Mouse (Mus musculus) myocyte (in vitro differentiated cells): ENCODE data around the gene Abhd18. TPM values are rescaled to one million over a fixed set of nuclear protein-coding genes. Genes with fewer than 3 reads are reported as not detected.

Experiments
- H3K27me3 ChIP-seq: one replicate; pipeline ENCODE4 v1.6.1; 2011; ENCODE audit not compliant: control insufficient read depth, insufficient read depth, insufficient read length
- H3K36me3 ChIP-seq: one replicate; pipeline ENCODE4 v1.6.1; 2011; ENCODE audit not compliant: control insufficient read depth, insufficient read depth
- H3K4me2 ChIP-seq: one replicate; pipeline ENCODE4 v1.6.1; 2011; ENCODE audit warnings: low read depth, control low read depth
- H3K4me3 ChIP-seq: one replicate; pipeline ENCODE4 v1.5.1; 2011; ENCODE audit warnings: mild to moderate bottlenecking, control low read depth, moderate library complexity
- H3K79me2 ChIP-seq: one replicate; pipeline ENCODE4 v1.6.1; 2011; ENCODE audit not compliant: control insufficient read depth, insufficient read depth
- H3ac ChIP-seq: one replicate; pipeline ENCODE4 v1.6.1; 2011; ENCODE audit not compliant: control insufficient read depth, insufficient read length
- CEBPB ChIP-seq: IDR thresholded peaks from 2 replicates; pipeline ENCODE4 v1.6.1; 2011; ENCODE audit warnings: mild to moderate bottlenecking, moderate library complexity; ENCODE audit not compliant: poor library complexity, insufficient read depth, severe bottlenecking
- E2F4 ChIP-seq: IDR thresholded peaks from one replicate; pipeline ENCODE4 v1.6.1; 2011; ENCODE audit warnings: mild to moderate bottlenecking, control low read depth, moderate library complexity; ENCODE audit not compliant: insufficient read depth
- MAX ChIP-seq: IDR thresholded peaks from one replicate; pipeline ENCODE4 v1.6.1; 2011; ENCODE audit warnings: low read depth, mild to moderate bottlenecking, control low read depth
- MYOD1 ChIP-seq, 3 experiments: IDR thresholded peaks; one replicate each; pipeline ENCODE4 v1.6.1; 2011; ENCODE audit warnings: control low read depth in 2 of 3, low read depth in 2 of 3, mild to moderate bottlenecking in 2 of 3, moderate library complexity in 1 of 3; ENCODE audit not compliant: insufficient read length in 2 of 3, control insufficient read depth in 1 of 3
- MYOG ChIP-seq, 3 experiments: IDR thresholded peaks; one replicate each; pipeline ENCODE4 v1.6.1; 2011; ENCODE audit warnings: control low read depth in 2 of 3, low read depth in 2 of 3, mild to moderate bottlenecking in 2 of 3; ENCODE audit not compliant: insufficient read length in 2 of 3, control insufficient read depth in 1 of 3, insufficient read depth in 1 of 3
- POLR2A ChIP-seq: IDR thresholded peaks from one replicate; pipeline ENCODE4 v1.6.1; 2011; ENCODE audit warnings: low read depth, mild to moderate bottlenecking, control low read depth, moderate library complexity; ENCODE audit not compliant: insufficient read length
- POLR2AphosphoS2 ChIP-seq: IDR thresholded peaks from one replicate; pipeline ENCODE4 v1.6.1; 2011; ENCODE audit warnings: low read depth, control low read depth; ENCODE audit not compliant: insufficient read length
- REST ChIP-seq: IDR thresholded peaks from one replicate; pipeline ENCODE4 v1.6.1; 2011; ENCODE audit warnings: mild to moderate bottlenecking, control low read depth, moderate library complexity; ENCODE audit not compliant: insufficient read depth, insufficient read length
- SRF ChIP-seq: IDR thresholded peaks from one replicate; pipeline ENCODE4 v1.6.1; 2011; ENCODE audit warnings: low read depth; ENCODE audit not compliant: control insufficient read depth, insufficient read length
- TCF12 ChIP-seq: IDR thresholded peaks from one replicate; pipeline ENCODE4 v1.6.1; 2011; ENCODE audit warnings: mild to moderate bottlenecking, control low read depth; ENCODE audit not compliant: poor library complexity, insufficient read depth, severe bottlenecking
- TCF3 ChIP-seq: IDR thresholded peaks from one replicate; pipeline ENCODE4 v1.6.1; 2011; ENCODE audit warnings: low read depth, control low read depth; ENCODE audit not compliant: insufficient read length
- USF1 ChIP-seq: IDR thresholded peaks from one replicate; pipeline ENCODE4 v1.6.1; 2011; ENCODE audit warnings: low read depth, mild to moderate bottlenecking, control low read depth, moderate library complexity
- polyA plus RNA-seq: library from polyadenylated mRNA; unstranded; fragments of >200 nt; fragmentation: generic; extraction: Trizol; gene quantifications from one replicate; pipeline ENCODE4 v1.2.1, GENCODE M21; 2012; ENCODE audit warnings: missing spikeins

Gene Abhd18
- polyA plus RNA-seq, 1 experiment, result 1.6 TPM

GRCm38 (mm10) chr3:40938592-40938991, 91.8 kb downstream of the Abhd18 start:
- Histone ChIP-seq H3K27me3 (no peaks in the 10 kb centered on the region), H3K4me3 (no peak overlapping the region), H3ac (no peak overlapping the region), H3K79me2 (no peaks in the 10 kb centered on the region), H3K36me3 (no peaks in the 10 kb centered on the region), H3K4me2 (no peak overlapping the region)
- TF ChIP-seq MAX (no peak), TCF12 (no peak), REST (no peak), POLR2AphosphoS2 (no peak), USF1 (no peak)

- Histone ChIP-seq H3K4me2 (no peak overlapping the region), H3ac (no peak overlapping the region), H3K79me2 (no peaks in the 10 kb centered on the region), H3K4me3 (no peak overlapping the region), H3K36me3 (no peaks in the 10 kb centered on the region), H3K27me3 (no peaks in the 10 kb centered on the region)
- TF ChIP-seq USF1 (no peak), POLR2AphosphoS2 (no peak), CEBPB (no peak), E2F4 (no peak), POLR2A (no peak), MYOD1 (IDR thresholded peaks at IDR 0.05; ENCODE audit: control insufficient read depth in 1 of 3, insufficient read length in 2 of 3, low read depth in 2 of 3) (no peak), REST (no peak), TCF12 (no peak), MAX (no peak), SRF (no peak), MYOG (IDR thresholded peaks at IDR 0.05; ENCODE audit: control insufficient read depth in 1 of 3, insufficient read depth in 1 of 3, insufficient read length in 2 of 3, low read depth in 2 of 3) (no peak), TCF3 (no peak)
Observed at GRCm38 (mm10) chr3:40939019-40939418, 92.2 kb downstream of the Abhd18 start.

- TF ChIP-seq MAX (no peak), USF1 (no peak), POLR2AphosphoS2 (peak; percentile 91), SRF (peak; percentile 69), MYOG (IDR thresholded peaks at IDR 0.05; ENCODE audit: control insufficient read depth in 1 of 3, insufficient read depth in 1 of 3, insufficient read length in 2 of 3, low read depth in 2 of 3) (peak in 1 of 3 experiments; percentile 47), TCF12 (no peak), CEBPB (no peak), MYOD1 (IDR thresholded peaks at IDR 0.05; ENCODE audit: control insufficient read depth in 1 of 3, insufficient read length in 2 of 3, low read depth in 2 of 3) (peak in 1 of 3 experiments; percentile 18), TCF3 (no peak), REST (no peak), E2F4 (peak; percentile 16), POLR2A (peak; percentile 95)
Observed at GRCm38 (mm10) chr3:40949170-40949902, 102.6 kb downstream of the Abhd18 start, which contains the start of gene Larp1b. Gene Larp1b, plus strand, starts transcription at chr3:40949828.

GRCm38 (mm10) chr3:40949903-40950600, 103.3 kb downstream of the Abhd18 start:
- H3ac ChIP-seq, result peak overlapping the region; percentile 83
- H3K27me3 ChIP-seq, result no peaks in the 10 kb centered on the region
- H3K36me3 ChIP-seq, result no peaks in the 10 kb centered on the region
- H3K79me2 ChIP-seq, result no peaks in the 10 kb centered on the region
- H3K4me3 ChIP-seq, result peak overlapping the region; percentile 58
- TF ChIP-seq MYOD1 (IDR thresholded peaks at IDR 0.05; ENCODE audit: control insufficient read depth in 1 of 3, insufficient read length in 2 of 3, low read depth in 2 of 3) (peak in 1 of 3 experiments; percentile 48), MYOG (IDR thresholded peaks at IDR 0.05; ENCODE audit: control insufficient read depth in 1 of 3, insufficient read depth in 1 of 3, insufficient read length in 2 of 3, low read depth in 2 of 3) (no peak)
- peak overlapping the region; percentile 99 for H3K4me2 ChIP-seq

More at GRCm38 (mm10) chr3:40949170-40949902, 102.6 kb downstream of the Abhd18 start, which contains the start of gene Larp1b:
- Histone ChIP-seq H3K4me2 (peak within 1 kb of the TSS; percentile 99), H3K27me3 (no peaks in the 10 kb centered on the region), H3K79me2 (no peaks in the 10 kb centered on the region), H3K36me3 (no peaks in the 10 kb centered on the region), H3K4me3 (peak within 1 kb of the TSS; percentile 58), H3ac (peak within 1 kb of the TSS; percentile 83)
